Mouse (Mus musculus) stomach, embryonic 15.5 days (tissue): ENCODE data around the gene Serf2. TPM values are rescaled to one million over a fixed set of nuclear protein-coding genes. Genes with fewer than 3 reads are reported as not detected.

ENCODE experiments used
- ATAC-seq: fragments of 200-750 bp; cut with Nextera tagmentation; 2 replicates; pipeline ENCODE4 v1.8.0; 2017; ENCODE audit warnings: low read depth, moderate number of reproducible peaks, moderate TSS enrichment; ENCODE audit not compliant: insufficient read depth, low FRiP score
- H3K27ac ChIP-seq: fragments of 300-500 bp; sonication (generic); 2 replicates; pipeline ENCODE4 v1.5.1; 2015; ENCODE audit warnings: mild to moderate bottlenecking, inconsistent platforms
- H3K27me3 ChIP-seq: fragments of 300-500 bp; sonication (generic); replicated peaks from 2 replicates; pipeline ENCODE4 v1.6.1; 2015; ENCODE audit warnings: inconsistent platforms
- H3K36me3 ChIP-seq: fragments of 300-500 bp; sonication (generic); 2 replicates; pipeline ENCODE4 v1.6.1; 2015; ENCODE audit warnings: inconsistent platforms
- H3K4me1 ChIP-seq: fragments of 300-500 bp; sonication (generic); 2 replicates; pipeline ENCODE4 v1.6.1; 2015; ENCODE audit warnings: inconsistent platforms
- H3K4me2 ChIP-seq: fragments of 300-500 bp; sonication (generic); 2 replicates; pipeline ENCODE4 v1.6.1; 2015; ENCODE audit warnings: mild to moderate bottlenecking, inconsistent platforms
- H3K4me3 ChIP-seq: fragments of 300-500 bp; sonication (generic); replicated peaks from 2 replicates; pipeline ENCODE4 v1.5.1; 2015; ENCODE audit warnings: inconsistent platforms
- H3K9ac ChIP-seq: fragments of 300-500 bp; sonication (generic); 2 replicates; pipeline ENCODE4 v1.6.1; 2015; ENCODE audit warnings: inconsistent platforms
- H3K9me3 ChIP-seq: fragments of 300-500 bp; sonication (generic); 2 replicates; pipeline ENCODE4 v1.6.1; 2016; ENCODE audit warnings: inconsistent platforms
- WGBS: fragments of 180-500 bp; shearing (Covaris S2); methylation state at CpG from one replicate; pipeline ENCODE4 v1.1.7; 2015; 5-methylcytosine and 5-hydroxymethylcytosine counted together
- polyA plus RNA-seq: library from polyadenylated mRNA; unstranded; fragments of >200 nt; fragmentation: Nextera tagmentation; extraction: Ambion mirVana; gene quantifications from 2 replicates; pipeline ENCODE4 v1.2.1, GENCODE M21; 2015

The Serf2 gene
- polyA plus RNA-seq, 1 experiment from 2014 or later: 538 TPM

DNA sequence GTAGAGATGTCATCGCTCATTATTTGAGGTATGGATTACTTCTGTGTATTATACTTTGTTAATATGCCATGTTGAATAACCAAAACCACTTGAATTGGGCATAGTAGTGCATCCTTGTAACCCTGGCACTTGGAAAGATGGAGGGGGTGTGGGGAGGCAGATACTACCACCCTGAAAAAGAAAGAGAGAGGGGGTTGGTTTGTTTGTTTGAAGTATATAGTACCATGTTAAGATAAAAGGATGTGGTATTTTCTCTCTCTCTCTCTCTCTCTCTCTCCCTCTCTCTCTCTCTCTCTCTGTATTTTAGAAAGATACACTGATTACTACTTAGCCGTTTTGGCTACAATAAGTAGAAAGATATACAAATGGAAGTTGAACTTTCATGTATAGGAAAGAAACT, 23.1 kb upstream of the Serf2 start:
- ATAC-seq: no peak
- no peak overlapping the region for H3K27ac ChIP-seq
- H3K36me3 ChIP-seq: peaks cover 41% of the 10 kb centered on the region; the same call in 1 of the 2 replicates
- H3K4me1 ChIP-seq: no peaks in the 10 kb centered on the region
- no peak overlapping the region for H3K9ac ChIP-seq
- no peaks in the 10 kb centered on the region for H3K9me3 ChIP-seq
- no peaks in the 10 kb centered on the region for H3K27me3 ChIP-seq
- 88% methylated on average over 2 of the region's 2 CpGs for WGBS
- H3K4me3 ChIP-seq: no peak overlapping the region
- no peak overlapping the region for H3K4me2 ChIP-seq

DNA sequence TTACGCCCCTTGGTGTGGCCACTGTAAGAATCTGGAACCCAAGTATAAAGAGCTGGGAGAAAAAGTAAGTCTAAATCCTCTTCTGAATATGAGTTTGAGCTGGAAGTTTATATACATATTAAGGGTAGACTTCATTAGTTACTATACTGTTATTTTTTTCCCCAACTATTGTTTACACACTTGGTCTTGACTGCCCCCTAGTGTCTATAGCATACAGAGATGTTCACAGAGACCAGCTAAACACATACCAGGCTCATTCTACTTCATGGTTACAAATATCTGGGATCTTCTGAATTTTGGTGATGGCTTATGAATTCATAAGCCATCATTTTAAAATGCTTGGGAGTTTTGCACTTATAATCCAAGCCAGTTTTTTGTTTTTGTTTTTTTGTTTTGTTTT, 14.1 kb upstream of the Serf2 start:
- Histone ChIP-seq H3K4me3 (no peak overlapping the region), H3K9me3 (no peaks in the 10 kb centered on the region), H3K36me3 (peaks cover 77% of the 10 kb centered on the region), H3K4me1 (no peaks in the 10 kb centered on the region), H3K27me3 (no peaks in the 10 kb centered on the region), H3K27ac (no peak overlapping the region), H3K4me2 (no peak overlapping the region), H3K9ac (no peak overlapping the region)
- 97% methylated on average over 1 of the region's 1 CpGs for WGBS
- no peak for ATAC-seq

DNA sequence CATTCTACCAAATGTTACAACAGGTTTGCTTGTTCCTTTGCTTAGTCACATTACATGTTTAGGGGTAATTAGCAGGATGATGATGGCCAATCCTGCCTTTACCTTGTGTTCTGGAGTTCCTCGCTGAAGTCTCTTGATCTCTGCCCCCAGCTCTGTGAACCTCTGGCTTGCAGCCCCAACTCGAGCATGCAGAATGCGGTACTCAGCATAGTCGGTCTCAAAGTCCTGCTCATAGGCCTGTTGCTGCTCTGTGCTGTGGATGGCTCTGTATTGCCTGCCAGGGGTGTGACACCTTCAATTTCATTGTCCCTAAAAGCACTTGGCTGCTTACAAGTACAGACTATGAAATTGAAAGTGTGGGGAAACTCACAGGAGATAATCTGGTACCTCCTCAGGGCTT, 9.2 kb upstream of the Serf2 start:
- H3K4me3 ChIP-seq: no peak overlapping the region
- ATAC-seq: no peak
- H3K9ac ChIP-seq: no peak overlapping the region
- H3K4me2 ChIP-seq: no peak overlapping the region
- no peaks in the 10 kb centered on the region for H3K9me3 ChIP-seq
- H3K4me1 ChIP-seq: peaks cover 12% of the 10 kb centered on the region
- H3K27me3 ChIP-seq: no peaks in the 10 kb centered on the region
- WGBS: 75% methylated on average over 4 of the region's 4 CpGs
- no peak overlapping the region for H3K27ac ChIP-seq
- H3K36me3 ChIP-seq: peaks cover 34% of the 10 kb centered on the region

DNA sequence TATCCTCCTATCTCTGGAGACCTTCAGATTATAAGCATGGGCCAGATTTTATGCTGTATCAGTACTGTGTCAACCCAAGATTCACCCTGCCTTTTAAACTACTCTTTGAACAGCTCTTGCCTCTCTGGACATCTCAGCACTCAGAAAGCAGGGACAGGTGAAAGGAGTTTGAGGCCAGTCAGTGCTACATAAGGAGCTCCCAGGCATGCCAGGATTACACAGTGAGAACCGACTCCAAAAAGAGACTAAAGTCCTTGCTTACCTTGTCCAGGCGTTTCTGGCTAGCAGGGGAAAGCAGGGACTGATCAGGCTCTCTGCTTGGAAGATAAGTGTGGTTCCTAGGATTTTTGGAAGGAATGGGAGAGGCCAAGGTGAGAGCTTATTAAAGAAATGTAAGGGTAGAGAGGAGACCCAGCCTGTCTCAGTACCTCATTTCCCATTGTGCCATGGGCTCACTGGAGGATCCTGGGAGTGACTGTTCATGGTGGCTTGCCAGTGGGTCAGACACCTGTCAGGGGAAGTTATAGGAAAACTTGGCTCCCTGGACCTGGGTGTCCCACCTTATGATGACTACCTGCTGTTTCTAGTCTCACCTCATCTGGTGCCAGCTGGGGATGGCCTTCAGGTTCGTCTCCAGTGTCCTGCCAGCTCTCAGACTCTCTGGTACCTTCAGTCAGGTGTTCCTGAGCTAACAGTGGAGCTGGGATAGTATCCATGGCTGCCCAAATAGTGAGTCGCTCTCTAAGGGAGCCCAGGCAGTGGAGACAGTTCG, 8.0 kb upstream of the Serf2 start:
- Histone ChIP-seq H3K4me1 (peaks cover 12% of the 10 kb centered on the region), H3K27ac (no peak overlapping the region), H3K4me3 (no peak overlapping the region), H3K4me2 (peak overlapping the region; percentile 87; the same call in 1 of the 2 replicates), H3K36me3 (peaks cover 24% of the 10 kb centered on the region), H3K27me3 (no peaks in the 10 kb centered on the region), H3K9ac (no peak overlapping the region), H3K9me3 (no peaks in the 10 kb centered on the region)
- ATAC-seq: no peak
- 54% methylated on average over 5 of the region's 5 CpGs for WGBS

DNA sequence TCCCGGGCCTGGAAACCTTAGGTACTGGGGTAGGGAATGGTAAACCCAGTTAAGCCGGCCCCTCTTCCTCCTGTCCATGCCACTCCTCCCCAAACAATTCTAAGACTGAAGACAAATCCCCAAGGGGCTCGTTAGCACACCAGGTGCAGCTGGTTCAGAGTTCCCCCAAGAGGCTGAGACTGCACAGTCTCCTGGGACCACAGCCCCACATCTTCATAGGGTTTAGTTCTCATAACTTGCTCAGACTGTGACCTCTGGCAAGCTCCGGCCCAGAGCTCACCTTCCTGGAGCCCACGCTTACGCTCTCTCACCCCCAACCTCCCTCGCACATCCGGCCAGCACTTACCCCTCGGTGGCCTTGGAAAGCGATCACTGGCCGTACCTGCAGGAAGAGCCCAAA, 7.2 kb upstream of the Serf2 start:
- Histone ChIP-seq H3K36me3 (peaks cover 22% of the 10 kb centered on the region), H3K4me2 (peak overlapping the region; percentile 87), H3K4me3 (peak overlapping the region; percentile 45), H3K27me3 (no peaks in the 10 kb centered on the region), H3K4me1 (peaks cover 12% of the 10 kb centered on the region), H3K9me3 (no peaks in the 10 kb centered on the region), H3K27ac (no peak overlapping the region), H3K9ac (no peak overlapping the region)
- ATAC-seq: peak; percentile 7; the same call in 1 of the 2 replicates
- WGBS: 10% methylated on average over 11 of the region's 11 CpGs

DNA sequence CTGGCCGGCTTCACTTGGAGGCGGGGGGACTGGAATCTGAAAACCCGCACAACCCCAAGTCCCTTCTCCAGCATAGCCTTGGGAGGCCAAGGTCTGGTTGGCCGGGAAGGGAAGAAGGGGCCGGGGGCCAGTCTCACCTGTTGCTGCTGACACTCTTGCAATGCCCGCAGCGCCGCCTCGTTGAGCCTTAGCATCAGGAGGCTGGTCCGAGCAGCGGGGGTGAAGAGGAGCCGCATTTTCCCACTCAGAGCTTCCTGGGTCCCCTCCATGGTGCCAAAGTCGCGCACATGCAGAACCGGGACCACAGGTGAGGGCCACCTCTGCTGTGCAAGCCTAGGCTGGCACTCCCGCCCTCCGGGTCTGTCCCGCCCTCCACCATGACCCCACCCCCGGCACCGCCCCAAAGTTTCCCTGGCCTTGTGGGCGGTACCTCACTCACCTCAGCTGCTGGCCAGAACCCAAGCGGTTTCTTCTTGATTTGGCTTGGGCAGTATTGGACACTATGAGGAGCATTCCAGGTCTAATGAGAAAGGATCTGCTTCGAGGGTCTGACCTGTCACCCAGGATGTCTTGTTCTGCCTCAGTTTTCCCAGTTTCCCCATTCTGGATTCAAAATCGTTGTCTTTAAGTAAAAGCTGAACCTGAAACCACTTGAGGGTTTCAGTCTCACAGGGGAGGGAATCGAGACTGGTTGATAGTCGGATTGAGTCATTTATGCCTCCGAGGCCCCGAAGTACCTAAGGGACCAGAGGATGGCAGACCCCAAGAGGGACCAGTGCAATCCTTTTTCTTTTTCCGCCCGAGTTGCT, 6.5 kb upstream of the Serf2 start:
- H3K4me2 ChIP-seq: peak overlapping the region; percentile 87
- H3K36me3 ChIP-seq: peaks cover 16% of the 10 kb centered on the region
- peaks cover 12% of the 10 kb centered on the region for H3K4me1 ChIP-seq
- no peaks in the 10 kb centered on the region for H3K9me3 ChIP-seq
- WGBS: 1% methylated on average over 30 of the region's 30 CpGs
- peak overlapping the region; percentile 45 for H3K4me3 ChIP-seq
- peak overlapping the region; percentile 33; the same call in 1 of the 2 replicates for H3K9ac ChIP-seq
- peak; percentile 91 for ATAC-seq
- H3K27ac ChIP-seq: no peak overlapping the region
- no peaks in the 10 kb centered on the region for H3K27me3 ChIP-seq

DNA sequence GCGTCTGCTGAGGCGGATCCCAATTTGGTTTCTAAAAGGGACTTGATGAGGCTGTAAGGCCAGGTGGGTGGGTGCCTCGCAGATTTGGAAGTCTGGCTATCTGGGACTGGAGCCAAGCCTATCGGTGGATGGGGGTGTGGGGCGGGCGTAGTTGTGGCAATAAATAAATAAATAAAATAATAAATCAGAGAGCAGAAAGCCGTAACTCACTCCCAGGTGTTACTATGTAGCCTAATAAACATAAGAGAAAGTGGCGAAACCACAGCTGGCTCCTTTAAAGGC, 6.0 kb upstream of the Serf2 start:
- no peak for ATAC-seq
- WGBS: 14% methylated on average over 8 of the region's 8 CpGs
- no peak overlapping the region for H3K27ac ChIP-seq
- no peaks in the 10 kb centered on the region for H3K9me3 ChIP-seq
- peak overlapping the region; percentile 87 for H3K4me2 ChIP-seq
- peaks cover 13% of the 10 kb centered on the region for H3K36me3 ChIP-seq
- peaks cover 12% of the 10 kb centered on the region for H3K4me1 ChIP-seq
- H3K4me3 ChIP-seq: peak overlapping the region; percentile 45
- no peak overlapping the region for H3K9ac ChIP-seq
- H3K27me3 ChIP-seq: no peaks in the 10 kb centered on the region

DNA sequence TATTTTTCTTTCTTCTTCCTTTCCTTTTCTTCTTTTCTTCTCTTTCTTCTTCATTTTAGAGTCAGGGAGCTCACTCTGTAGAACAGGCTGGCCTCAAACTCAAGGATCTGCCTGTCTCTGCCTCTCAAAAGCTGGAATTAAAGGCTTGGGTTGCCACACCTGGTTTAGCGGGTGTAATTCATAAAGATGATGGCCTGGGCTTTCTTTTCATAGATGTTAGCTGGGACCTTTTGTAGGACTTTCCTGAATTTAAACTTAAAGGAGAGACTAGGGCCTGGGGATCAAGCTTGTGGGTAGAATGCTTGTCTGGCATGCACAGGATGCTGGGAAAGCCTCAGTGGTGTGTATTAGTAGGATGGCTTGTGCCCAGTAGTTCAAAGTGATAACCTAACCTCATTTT, 4.8 kb upstream of the Serf2 start, which contains the start of gene Ell3:
Ell3 (minus strand) TSS at position 101 of the 400 bp plus-strand sequence.
- ATAC-seq: no peak
- Histone ChIP-seq H3K4me1 (peaks cover 12% of the 10 kb centered on the region), H3K27ac (no peak within 1 kb of the TSS), H3K4me3 (peak within 1 kb of the TSS; percentile 45; the same call in 1 of the 2 replicates), H3K9ac (no peak within 1 kb of the TSS), H3K27me3 (no peaks in the 10 kb centered on the region), H3K4me2 (peak within 1 kb of the TSS; percentile 87), H3K36me3 (peaks cover 4% of the 10 kb centered on the region; the same call in 1 of the 2 replicates), H3K9me3 (no peaks in the 10 kb centered on the region)
- 83% methylated on average over 1 of the region's 1 CpGs for WGBS

DNA sequence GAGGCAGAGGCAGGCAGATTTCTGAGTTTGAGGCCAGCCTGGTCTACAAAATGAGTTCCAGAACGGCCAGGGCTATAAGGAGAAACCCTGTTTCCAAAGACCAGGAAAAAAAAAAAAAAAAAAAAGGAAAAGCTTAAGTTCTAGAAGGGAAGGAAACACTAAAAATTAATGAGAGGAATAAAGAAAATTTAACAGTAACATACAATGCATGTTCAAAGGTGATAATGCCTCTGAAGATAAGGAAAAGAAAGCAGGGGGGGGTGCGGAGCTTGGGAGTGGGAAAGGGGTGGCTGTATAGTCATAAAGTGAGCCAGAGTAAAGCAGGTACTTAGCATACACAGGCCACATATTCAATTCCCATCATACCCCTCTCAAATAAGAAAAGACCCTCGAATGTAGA, 3.9 kb upstream of the Serf2 start:
- 80% methylated on average over 3 of the region's 3 CpGs for WGBS
- no peak overlapping the region for H3K4me2 ChIP-seq
- no peaks in the 10 kb centered on the region for H3K36me3 ChIP-seq

DNA sequence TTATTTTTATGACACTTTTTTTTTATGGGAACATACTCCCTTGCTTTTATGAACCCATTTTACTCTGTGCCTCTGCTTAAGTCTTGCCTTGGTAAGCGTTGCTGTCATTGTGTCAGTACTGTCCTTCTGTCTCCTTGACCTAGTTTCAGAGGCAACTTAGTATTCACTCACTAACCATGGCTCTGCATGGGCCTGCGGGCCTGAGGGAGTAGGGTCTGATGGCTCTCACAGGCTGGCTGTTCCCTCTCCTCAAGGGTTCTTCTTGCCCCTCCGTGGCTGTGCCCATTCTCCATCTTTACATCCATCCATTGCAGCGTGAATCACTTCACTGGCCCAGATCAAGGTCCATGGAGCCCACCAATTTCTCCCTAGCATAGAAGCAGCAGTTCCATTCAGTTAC, 2.5 kb upstream of the Serf2 start:
- H3K27me3 ChIP-seq: no peaks in the 10 kb centered on the region
- H3K4me1 ChIP-seq: peaks cover 20% of the 10 kb centered on the region
- WGBS: 83% methylated on average over 4 of the region's 4 CpGs
- H3K27ac ChIP-seq: no peak overlapping the region
- no peak overlapping the region for H3K4me2 ChIP-seq
- no peak overlapping the region for H3K4me3 ChIP-seq
- H3K9ac ChIP-seq: no peak overlapping the region
- H3K9me3 ChIP-seq: no peaks in the 10 kb centered on the region
- no peak for ATAC-seq
- H3K36me3 ChIP-seq: no peaks in the 10 kb centered on the region

More for the DNA sequence above, 3.9 kb upstream of the Serf2 start:
- no peak for ATAC-seq
- Histone ChIP-seq H3K9me3 (no peaks in the 10 kb centered on the region), H3K27ac (no peak overlapping the region), H3K27me3 (no peaks in the 10 kb centered on the region), H3K4me1 (peaks cover 12% of the 10 kb centered on the region), H3K9ac (no peak overlapping the region), H3K4me3 (no peak overlapping the region)

DNA sequence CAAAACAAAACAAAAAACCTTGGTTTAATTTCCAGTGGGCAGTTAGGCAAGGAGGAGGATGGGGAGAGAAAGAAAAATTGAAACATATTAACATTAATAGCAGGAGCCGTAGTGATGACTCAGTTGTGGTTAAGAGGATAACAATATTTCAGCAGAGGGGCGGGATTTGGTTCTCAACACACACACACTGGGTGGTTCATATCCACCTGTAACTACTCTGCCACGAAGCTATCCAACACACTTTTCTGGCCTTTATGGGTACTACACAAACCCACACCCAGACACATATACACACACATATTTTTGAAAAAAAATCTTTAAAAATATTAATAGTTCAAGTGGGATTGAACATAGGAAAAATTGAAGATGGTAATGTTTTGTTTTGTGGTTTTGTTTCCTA, 2.0 kb upstream of the Serf2 start:
- no peaks in the 10 kb centered on the region for H3K9me3 ChIP-seq
- whole genome bisulfite sequencing: 76% methylated on average over 3 of the region's 3 CpGs
- H3K36me3 ChIP-seq: no peaks in the 10 kb centered on the region
- no peak for ATAC-seq
- H3K27ac ChIP-seq: no peak overlapping the region
- no peak overlapping the region for H3K4me3 ChIP-seq
- no peaks in the 10 kb centered on the region for H3K27me3 ChIP-seq
- peaks cover 19% of the 10 kb centered on the region for H3K4me1 ChIP-seq
- H3K9ac ChIP-seq: no peak overlapping the region
- no peak overlapping the region for H3K4me2 ChIP-seq

DNA sequence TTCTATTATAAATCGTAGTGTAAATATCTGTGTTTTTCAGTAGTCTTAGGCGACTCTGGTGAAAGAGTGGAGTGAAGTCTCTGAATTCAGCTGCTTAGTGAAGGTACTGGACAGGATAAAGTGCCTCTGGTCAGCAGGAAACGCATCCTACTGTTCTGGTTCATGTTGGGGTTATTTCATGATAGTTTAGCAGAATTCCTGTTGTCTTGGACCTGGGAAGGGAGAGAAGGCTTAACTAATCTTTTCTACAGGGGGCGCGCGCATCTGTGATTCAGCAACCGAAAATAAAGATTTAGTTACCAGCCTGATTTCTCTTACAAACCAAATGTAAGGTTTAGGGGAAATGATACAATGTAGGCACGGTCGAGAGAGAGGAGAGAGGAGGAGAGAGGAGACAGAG, 859 bp upstream of the Serf2 start:
- Histone ChIP-seq H3K4me1 (peaks cover 13% of the 10 kb centered on the region; the same call in 1 of the 2 replicates), H3K27me3 (no peaks in the 10 kb centered on the region), H3K9me3 (no peaks in the 10 kb centered on the region), H3K27ac (peak overlapping the region; percentile 97), H3K9ac (no peak overlapping the region; the same call in 1 of the 2 replicates), H3K36me3 (peaks cover 11% of the 10 kb centered on the region; the same call in 1 of the 2 replicates), H3K4me2 (peak overlapping the region; percentile 83), H3K4me3 (peak overlapping the region; percentile 100)
- WGBS: 9% methylated on average over 9 of the region's 9 CpGs
- no peak for ATAC-seq
